Mouse (Mus musculus) MEL (cell line): Measurements from ENCODE around the gene Eif2d.
"Not testable (repeated sequence)": the region's sequence is repeated elsewhere in the genome, so short reads cannot be mapped to it uniquely, and the experiment has no call there.

Experiments used
- CHD2 ChIP-seq: IDR thresholded peaks from 2 replicates; pipeline ENCODE4 v1.6.1; 2011; ENCODE audit warnings: low read length, improper control_type of control experiment
- CTCF ChIP-seq, 3 experiments: IDR thresholded peaks in 2 of 3; conservative IDR thresholded peaks in 1 of 3; 2 replicates each; pipeline ENCODE4 v1.5.1; 2011 to 2012; ENCODE audit warnings: low read length in 3 of 3, low read depth in 2 of 3, mild to moderate bottlenecking in 2 of 3, improper control_type of control experiment in 1 of 3, inconsistent platforms in 1 of 3, mixed read lengths in 1 of 3, moderate library complexity in 1 of 3; ENCODE audit not compliant: control insufficient read depth in 1 of 3, insufficient read depth in 1 of 3, poor library complexity in 1 of 3, severe bottlenecking in 1 of 3
- EP300 ChIP-seq, 2 experiments: IDR thresholded peaks; 2 replicates each; pipeline ENCODE4 v1.6.1; 2011; ENCODE audit warnings: improper control_type of control experiment in 2 of 2, low read length in 2 of 2, low read depth in 1 of 2, mild to moderate bottlenecking in 1 of 2
- ETS1 ChIP-seq: IDR thresholded peaks from 2 replicates; pipeline ENCODE4 v1.6.1; 2012; ENCODE audit warnings: low read depth, mild to moderate bottlenecking, inconsistent platforms, low read length, improper control_type of control experiment, moderate library complexity
- HCFC1 ChIP-seq: IDR thresholded peaks from 2 replicates; pipeline ENCODE4 v1.6.1; 2012; ENCODE audit warnings: low read depth, mild to moderate bottlenecking, inconsistent platforms, low read length, improper control_type of control experiment, moderate library complexity
- JUND ChIP-seq: IDR thresholded peaks from 2 replicates; pipeline ENCODE4 v1.6.1; 2011; ENCODE audit warnings: low read depth, mild to moderate bottlenecking, improper control_type of control experiment, low read length
- POLR2A ChIP-seq, 2 experiments: IDR thresholded peaks; 2 replicates each; pipeline ENCODE4 v1.6.1; 2011 to 2012; ENCODE audit warnings: low read length in 2 of 2, mild to moderate bottlenecking in 2 of 2, control low read depth in 1 of 2, improper control_type of control experiment in 1 of 2, low read depth in 1 of 2, moderate library complexity in 1 of 2; ENCODE audit not compliant: control insufficient read depth in 1 of 2, insufficient read depth in 1 of 2, poor library complexity in 1 of 2
- RAD21 ChIP-seq: IDR thresholded peaks from 2 replicates; pipeline ENCODE4 v1.6.1; 2011; ENCODE audit warnings: mild to moderate bottlenecking, low read depth, low read length, improper control_type of control experiment
- TAL1 ChIP-seq: IDR thresholded peaks from 2 replicates; pipeline ENCODE4 v1.6.1; 2012; ENCODE audit warnings: mild to moderate bottlenecking, inconsistent platforms, low read length, moderate library complexity, mixed read lengths
- TCF12 ChIP-seq: IDR thresholded peaks from 2 replicates; pipeline ENCODE4 v1.6.1; 2014; ENCODE audit warnings: low read depth, mild to moderate bottlenecking, inconsistent platforms, low read length, improper control_type of control experiment, moderate library complexity
- ZKSCAN1 ChIP-seq: IDR thresholded peaks from 2 replicates; pipeline ENCODE4 v1.6.1; 2012; ENCODE audit warnings: low read depth, mild to moderate bottlenecking, inconsistent platforms, low read length, improper control_type of control experiment, moderate library complexity

DNA sequence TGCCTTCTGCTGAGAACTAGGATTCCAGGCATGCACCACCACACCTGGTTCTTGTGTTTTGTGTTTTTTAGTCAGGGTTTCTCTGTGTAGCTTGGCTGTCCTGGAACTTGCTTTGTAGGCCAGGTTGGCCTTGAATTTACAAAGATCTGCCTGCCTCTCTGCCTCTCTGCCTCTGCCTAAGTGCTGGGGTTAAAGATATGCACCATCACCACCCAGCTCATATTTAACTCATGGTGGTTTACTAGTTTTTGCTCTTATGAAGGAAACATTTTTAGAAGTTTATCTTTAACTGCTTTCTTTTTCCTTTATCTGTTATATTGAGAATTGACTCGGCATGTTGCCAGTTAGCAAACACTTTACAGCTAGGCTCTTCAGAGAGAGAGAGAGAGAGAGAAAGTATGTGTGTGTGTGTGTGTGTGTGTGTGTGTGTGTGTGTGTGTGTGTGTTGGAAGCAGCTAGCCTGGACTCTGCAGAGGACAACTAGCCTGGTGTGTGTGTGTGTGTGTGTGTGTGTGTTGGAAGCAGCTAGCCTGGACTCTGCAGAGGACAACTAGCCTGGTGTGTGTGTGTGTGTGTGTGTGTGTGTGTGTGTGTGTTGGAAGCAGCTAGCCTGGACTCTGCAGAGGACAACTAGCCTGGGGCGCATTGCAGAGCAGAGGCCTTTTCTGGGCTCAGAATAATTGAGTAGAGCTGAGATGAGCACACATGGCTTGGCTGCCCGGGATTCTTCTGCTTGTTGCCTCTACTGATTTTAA, 6.8 kb downstream of the Eif2d start:
- not testable (repeated sequence) for TF ChIP-seq TAL1; CTCF (IDR thresholded peaks at IDR 0.05 in 2 of 3, conservative IDR thresholded peaks at IDR 0.05 in 1 of 3; ENCODE audit: control insufficient read depth in 1 of 3, insufficient read depth in 1 of 3, low read depth in 2 of 3, low read length in 3 of 3, poor library complexity in 1 of 3, severe bottlenecking in 1 of 3); CHD2; POLR2A (IDR thresholded peaks at IDR 0.05; ENCODE audit: control insufficient read depth in 1 of 2, insufficient read depth in 1 of 2, low read depth in 1 of 2, low read length in 2 of 2, poor library complexity in 1 of 2); RAD21; ZKSCAN1; JUND
- TF ChIP-seq ETS1 (peak; percentile 58; the same call in 1 of the 2 replicates), EP300 (IDR thresholded peaks at IDR 0.05; ENCODE audit: low read depth in 1 of 2, low read length in 2 of 2) (peak; percentile 19 to 41; a peak in 1 of 4 replicates), HCFC1 (0 out of 2 replicates have a peak, but pooled peaks have one; percentile 16), TCF12 (peak; percentile 14; the same call in 1 of the 2 replicates)
